Mouse (Mus musculus) olfactory bulb, adult 2 months (tissue): Measurements from ENCODE around the gene Camk2g.

Experiments used
- CTCF ChIP-seq: fragments of 200-500 bp; IDR thresholded peaks from 2 replicates; pipeline ENCODE4 v1.5.1; 2012; ENCODE audit warnings: low read depth, mild to moderate bottlenecking, low read length, moderate library complexity; ENCODE audit not compliant: insufficient read depth
- POLR2A ChIP-seq: fragments of 200-500 bp; IDR thresholded peaks from 2 replicates; pipeline ENCODE4 v1.6.1; 2012; ENCODE audit warnings: mild to moderate bottlenecking, low read depth, low read length, moderate library complexity; ENCODE audit not compliant: insufficient read depth

GRCm38 (mm10) chr14:20700362-20700761 lies 93.5 kb downstream of the Camk2g start:
- TF ChIP-seq CTCF, result no peak
- TF ChIP-seq POLR2A, result no peak
